Mouse (Mus musculus): ENCODE measurements at regions not wholly inside any gene's neighbourhood (a gene's known extent, or its start where the extent isn't known, plus 50 kb on each side); places are given as distances from the start of the nearest gene placed in this dataset.

- ATAC-seq (ENCODE audit: low FRiP score, low read depth) (no peak), DNase-seq (ENCODE audit: low spot score) (no peak)
- WGBS = 73% methylated on average over 1 of the region's 1 CpGs
- no peak overlapping the region for H3K27ac ChIP-seq (replicated peaks; ENCODE audit: low read depth, low read length)
- H3K9me3 ChIP-seq (ENCODE audit: control insufficient read depth, low read length) = no peaks in the 10 kb centered on the region
- TF ChIP-seq POLR2A (IDR thresholded peaks at IDR 0.05; ENCODE audit: borderline replicate concordance, extremely low read depth, insufficient read depth, insufficient read length) = no peak
- H3K4me3 ChIP-seq (replicated peaks; ENCODE audit: low read length) = no peak overlapping the region
- H3K9ac ChIP-seq (ENCODE audit: low read depth, low read length, severe bottlenecking) = no peak overlapping the region
- no peaks in the 10 kb centered on the region for H3K27me3 ChIP-seq (ENCODE audit: control insufficient read depth, insufficient read depth, low read length)
- no peak overlapping the region for H3K4me2 ChIP-seq (replicated peaks; ENCODE audit: low read depth, low read length, severe bottlenecking)
- no peaks in the 10 kb centered on the region for H3K4me1 ChIP-seq (ENCODE audit: control insufficient read depth, insufficient read depth, low read length)
- no peaks in the 10 kb centered on the region for H3K36me3 ChIP-seq (ENCODE audit: control insufficient read depth, insufficient read depth, low read length)
Observed at GRCm38 (mm10) chr7:111829931-111830330, 50.2 kb upstream of the Galnt18 start.

All from limb, embryonic 14.5 days (tissue).